Mouse (Mus musculus): ENCODE results near the gene Bves.
"Not testable (repeated sequence)": the region's sequence is repeated elsewhere in the genome, so short reads cannot be mapped to it uniquely, and the experiment has no call there.

The Bves gene

DNA sequence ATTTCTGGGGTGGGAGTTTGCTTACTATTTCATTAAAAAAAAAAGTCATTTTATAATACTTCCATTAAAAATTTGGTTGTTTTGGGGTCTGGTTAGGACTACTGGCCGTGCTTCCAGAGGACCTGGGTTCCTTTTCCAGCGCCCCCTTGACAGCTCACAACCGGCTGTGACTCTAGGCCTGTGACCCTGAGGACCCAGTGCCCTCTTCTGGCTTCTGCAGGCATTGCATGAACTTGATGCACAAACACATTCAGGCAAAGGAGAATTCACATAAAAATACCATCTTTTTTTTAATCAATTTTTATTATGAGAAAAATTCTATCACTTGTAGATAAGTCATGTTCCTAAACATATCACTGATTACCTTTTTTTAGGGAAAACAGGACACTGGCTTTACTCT, 12.6 kb downstream of the Bves start:
- DNase-seq (ENCODE audit: low spot score in 2 of 2): not testable (repeated sequence)

DNA sequence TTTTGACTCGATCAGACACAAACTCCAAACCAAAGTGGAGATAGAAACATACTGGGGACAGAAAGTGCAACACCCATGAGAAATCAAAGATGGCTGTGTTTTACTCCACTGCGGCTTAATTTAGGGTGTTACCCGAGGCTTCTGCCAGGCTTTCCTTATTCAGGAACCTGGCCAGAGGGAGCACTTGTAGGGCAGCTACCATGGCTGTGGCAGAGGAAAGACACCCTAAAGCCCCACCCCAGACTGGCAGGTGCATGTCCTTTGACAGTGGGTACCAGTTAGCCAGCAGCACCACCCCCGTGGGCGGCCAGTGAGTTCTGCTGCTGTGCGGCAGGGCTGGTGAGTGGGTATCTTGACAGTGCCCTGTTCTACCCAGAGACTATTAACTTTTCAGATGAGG, 20.5 kb downstream of the Bves start:
- DNase-seq (ENCODE audit: low spot score in 2 of 2): no peak

DNA sequence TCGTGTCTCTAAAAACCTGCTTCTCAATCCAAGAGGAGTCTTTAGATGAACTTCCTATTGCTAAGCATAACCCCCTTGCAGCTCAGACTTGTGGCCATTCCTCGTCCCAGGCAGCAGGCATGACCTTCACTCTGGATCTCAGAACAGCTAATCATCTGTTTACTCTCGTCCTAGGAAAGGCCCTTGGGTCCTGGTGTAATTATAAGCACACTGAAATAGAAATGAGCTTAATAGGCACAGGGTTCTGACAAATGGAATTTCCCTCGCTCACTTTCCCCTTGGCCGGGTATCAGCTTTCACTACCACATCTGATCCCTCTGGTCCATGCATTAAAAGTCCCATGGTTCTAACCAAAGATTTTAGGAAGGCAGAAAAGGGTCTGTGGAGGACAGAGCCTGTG, 27.8 kb downstream of the Bves start:
- DNase-seq (ENCODE audit: low spot score in 2 of 2): no peak

DNA sequence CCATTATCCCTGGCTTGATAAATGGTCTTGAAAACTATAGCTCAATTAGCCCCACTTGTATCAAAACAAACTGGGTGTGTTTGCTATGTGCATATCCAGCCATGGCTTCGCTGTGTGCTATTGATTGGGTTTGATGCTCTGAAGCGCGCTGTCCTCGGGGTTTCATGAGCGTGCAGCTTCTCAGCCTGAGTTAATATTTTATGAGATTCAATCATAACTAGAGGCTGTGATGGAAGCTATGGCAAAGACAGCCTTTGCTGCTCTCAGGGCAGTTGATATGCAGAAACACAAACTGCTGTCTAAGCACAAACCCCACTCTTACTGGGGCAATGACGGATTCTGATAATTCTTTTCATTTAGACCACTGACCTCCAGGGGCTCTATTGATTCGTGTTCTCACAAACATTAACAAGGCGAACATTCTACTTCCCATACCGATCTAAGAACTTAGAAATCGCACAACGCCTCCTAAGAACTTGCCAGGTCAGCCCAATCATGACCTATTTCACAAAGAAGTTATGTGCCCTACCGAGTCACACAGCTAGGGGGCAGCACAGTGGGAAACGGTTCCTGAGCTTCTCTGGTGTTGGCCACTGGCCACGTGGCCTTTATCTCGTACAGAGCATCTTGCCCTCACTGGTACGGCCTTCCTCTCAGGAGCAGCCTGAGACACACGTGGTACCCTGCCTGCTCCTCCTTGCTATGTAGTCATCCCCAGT, 31.6 kb downstream of the Bves start:
- no peak for DNase-seq (ENCODE audit: low spot score in 2 of 2)

DNA sequence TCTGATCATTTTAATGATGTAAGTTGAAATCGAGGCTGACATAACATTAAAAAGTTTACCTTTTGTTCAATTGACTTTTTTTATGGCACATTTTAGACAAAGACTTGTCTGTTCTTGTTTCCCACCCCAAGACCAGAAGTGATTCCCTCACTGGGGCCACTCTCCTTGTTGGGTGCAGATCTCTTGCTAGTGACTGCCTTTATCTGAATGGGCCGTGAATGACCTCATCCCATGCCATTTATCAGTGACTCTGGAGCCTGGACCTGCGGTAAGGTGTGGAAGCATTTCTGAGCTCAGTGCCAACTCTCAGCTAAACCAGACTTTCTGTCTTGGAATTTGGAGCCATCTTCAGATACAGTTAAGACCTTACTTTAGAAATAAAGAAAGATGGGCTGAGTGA, 34.1 kb downstream of the Bves start:
- DNase-seq (ENCODE audit: low spot score in 2 of 2): no peak

DNA sequence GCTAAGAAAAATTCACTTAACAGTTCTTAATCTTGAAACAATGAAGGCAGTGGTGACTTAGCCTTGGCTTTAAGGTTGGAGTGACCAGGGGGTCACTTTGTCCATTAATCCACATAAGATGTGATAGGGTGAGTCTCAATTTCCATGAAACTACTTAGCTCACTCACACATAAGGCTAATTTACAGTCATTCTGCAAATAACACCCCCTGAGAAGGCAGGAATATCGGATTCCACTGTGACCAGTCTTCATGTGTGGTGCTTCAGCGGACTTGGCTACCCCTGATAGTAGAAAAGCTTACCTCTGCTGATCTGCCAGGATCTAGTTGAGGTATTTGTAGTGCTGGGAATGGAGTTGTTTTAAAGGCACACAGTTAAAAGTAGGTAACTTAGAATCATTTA, 35.0 kb downstream of the Bves start:
- no peak for DNase-seq (ENCODE audit: low spot score in 2 of 2)

DNA sequence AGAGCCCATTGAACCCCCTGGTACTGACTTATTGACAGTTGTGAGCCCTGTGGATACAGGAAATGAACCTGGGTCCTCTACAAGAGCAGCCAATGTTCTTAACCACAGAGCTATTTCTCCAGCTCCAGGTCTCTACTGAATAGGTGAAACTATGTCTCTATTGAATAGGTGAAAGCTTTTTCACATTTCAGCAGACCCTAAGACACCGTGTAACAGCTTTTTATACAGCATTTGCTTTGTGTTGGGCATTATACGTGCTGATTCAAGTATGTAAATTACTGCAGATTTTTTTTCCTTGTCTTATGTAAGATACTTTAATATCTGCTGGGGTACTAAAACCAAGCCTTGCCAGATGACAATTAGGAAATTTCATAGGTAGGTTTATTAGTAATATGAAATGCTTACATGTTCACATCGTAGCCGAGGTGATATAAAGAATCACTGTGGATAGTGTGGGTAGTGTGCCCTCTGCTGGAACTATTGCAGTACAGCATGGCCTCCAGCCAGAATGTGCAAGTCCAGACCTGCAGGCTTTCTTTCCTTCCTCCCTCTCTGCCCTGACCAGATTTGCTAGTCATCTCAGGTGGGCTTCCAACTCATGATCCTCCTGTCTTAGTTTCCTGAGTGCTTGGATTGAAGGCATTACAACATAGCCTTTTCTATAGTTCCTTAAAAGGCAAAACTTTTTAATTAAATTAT, 37.6 kb downstream of the Bves start:
- DNase-seq (ENCODE audit: low spot score in 2 of 2): peak in 1 of 2 experiments; percentile 33

DNA sequence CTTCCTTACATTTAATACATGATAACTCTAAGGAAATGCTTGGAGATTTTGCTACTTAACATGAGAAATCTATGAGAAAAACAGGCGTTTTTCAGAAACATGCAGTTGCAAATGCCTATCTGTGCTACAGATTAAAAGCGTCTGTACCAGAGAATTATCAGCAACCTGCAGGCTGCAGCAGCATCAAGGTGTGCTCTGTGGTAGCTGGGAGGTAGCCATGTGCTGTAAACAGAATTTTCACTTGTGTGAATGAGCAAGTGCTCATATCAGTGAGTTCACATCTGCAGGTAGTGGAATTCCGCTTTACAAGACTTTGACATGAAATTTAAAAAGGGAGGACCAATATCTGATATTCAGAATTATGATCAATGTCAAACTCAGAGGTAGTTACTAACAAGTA, 42.7 kb downstream of the Bves start:
- no peak for DNase-seq (ENCODE audit: low spot score in 2 of 2)

DNA sequence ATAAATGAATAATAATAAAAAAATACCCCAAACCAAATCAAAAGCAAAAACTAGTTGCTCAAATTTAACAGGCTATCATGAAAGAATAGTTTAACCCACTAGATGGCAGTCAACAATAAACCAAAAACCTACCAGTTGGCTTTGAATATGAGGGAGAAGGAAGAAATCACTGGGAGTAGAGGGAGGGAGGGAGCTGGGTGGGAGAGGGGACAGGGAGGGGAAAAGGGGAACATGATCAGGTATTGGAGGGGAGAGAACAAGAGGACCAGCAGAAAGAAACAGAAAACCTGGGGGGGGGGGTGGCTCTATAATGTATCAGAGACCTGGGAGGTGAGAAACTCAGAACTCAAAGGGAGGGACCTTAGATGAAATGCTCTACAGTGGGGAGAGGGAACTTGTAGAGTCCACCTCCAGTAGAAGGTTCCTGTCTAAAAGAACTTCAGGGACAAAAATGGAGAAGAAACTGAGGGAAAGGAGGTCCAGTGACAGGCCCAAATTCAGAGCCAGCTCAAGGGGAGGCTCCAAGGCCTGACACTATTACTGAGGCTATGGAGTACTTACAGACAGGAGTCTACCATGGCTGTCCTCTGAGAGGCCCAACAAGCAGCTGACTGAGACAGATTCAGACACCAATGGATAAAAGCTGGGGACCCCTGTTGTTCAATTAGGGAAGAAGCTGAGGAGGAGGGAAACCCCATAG, 46.5 kb downstream of the Bves start:
- DNase-seq (ENCODE audit: low spot score in 2 of 2): no peak

DNA sequence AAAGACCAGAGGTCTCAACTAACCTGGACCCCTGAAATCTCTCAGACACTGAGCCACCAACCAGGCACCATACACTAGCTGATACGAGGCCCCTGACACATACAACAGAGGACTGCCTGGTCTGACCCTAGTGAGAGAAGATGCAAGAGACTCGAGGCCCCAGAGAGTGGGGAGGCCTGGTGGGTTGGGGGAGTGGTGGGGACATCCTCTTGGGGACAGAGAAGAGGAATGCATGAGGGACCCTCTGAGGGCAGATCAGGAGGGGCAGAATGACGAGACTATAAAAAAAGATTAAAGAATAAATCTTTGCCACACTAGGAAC, 47.0 kb downstream of the Bves start:
- DNase-seq (ENCODE audit: low spot score in 2 of 2): no peak

DNA sequence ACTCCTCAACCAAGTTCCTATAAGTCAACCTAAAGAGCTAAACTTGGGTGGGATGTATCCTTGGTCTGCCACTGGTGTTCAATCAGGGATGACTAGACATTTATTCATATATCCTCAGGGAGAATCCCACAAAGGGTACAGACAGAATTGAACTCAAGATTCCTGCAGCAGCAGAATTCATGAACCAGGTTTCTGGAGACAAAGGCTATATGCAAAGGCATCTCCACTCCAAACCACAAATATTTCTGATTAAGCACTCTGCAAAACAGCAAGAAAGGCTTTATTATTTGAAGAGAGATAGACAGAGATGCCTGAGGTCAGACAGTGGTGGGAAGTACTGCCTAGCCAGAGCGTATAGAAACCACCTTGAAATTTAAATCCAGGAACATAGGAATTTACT, 62.6 kb downstream of the Bves start:
- DNase-seq (ENCODE audit: low spot score in 2 of 2): no peak

DNA sequence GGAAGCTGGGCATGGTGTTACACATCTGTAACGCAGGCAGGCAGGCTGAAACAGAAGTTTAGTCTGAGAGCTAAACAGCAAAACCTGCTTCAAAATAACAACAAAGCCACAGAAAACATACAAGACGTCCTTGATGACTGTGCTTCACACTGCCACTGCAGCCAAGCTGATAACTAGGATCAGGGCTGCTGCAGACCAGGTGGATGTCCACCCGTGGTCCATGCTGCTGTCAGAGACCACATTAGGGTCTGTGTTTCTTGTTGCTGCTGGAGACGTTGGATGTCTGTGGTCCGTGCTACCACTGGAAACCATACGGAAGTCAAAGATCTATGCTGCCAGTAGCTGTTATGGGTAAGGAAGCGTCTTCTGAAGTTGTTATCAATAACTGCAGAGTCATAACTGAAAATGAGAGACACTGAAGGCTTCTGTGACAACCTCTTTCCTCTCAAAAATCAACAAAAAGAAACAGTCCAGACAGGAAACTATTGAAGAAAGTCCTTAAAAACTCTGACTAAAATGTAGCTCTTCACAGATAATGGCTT, 64.2 kb downstream of the Bves start:
- DNase-seq (ENCODE audit: low spot score in 2 of 2): no peak

DNA sequence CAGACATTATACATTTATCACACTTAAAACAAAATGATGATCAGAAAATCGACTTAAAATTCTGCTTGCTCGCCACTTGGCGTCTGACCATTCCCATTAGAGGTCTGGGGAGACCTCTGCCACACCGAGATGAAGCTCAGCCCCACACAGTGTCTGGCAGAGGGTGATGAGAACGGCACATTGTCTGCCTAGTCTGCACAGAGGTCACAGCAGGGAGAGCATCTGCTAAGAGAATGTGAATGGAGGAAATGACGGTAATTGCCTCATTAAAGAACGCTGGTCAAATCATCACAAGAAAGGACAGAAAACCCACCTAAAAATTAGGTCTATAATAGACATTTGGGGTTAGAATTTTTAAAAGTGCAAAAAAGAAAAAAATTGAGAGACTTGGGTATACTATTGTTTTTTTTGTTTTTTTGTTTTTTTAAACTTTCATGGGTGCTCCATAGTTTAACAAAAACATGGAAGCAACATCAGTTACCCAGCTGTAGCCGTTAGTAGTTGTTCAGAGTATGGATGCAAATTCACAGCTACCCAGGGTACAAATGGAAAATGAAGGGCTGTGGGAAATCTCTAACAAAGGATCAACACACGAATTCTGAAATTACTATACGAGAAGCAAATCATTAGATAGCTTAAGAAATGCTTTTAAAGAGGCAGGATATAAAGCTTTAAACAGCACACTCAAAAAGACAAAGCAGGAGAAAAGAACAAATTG, 75.2 kb downstream of the Bves start:
- no peak for DNase-seq (ENCODE audit: low spot score in 2 of 2)

DNA sequence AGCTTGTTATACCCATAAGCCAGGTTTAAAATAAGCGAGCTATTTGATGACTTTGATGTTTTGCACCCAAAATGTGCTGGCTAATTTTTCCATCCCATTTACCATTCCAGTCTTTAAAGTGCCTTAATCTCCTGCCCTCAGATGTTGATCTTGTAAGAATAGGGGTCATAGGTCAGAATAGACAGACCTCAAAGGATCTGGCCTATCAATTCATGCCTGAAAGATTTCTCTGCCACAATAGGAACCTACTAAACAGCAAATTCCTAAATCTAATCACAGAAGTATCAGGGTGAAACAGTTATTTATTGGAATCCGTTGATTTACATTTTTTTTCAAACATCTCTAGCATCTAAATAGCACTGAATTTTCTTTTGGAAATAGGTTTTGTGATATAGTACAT, 76.2 kb downstream of the Bves start:
- no peak for DNase-seq (ENCODE audit: low spot score in 2 of 2)

DNA sequence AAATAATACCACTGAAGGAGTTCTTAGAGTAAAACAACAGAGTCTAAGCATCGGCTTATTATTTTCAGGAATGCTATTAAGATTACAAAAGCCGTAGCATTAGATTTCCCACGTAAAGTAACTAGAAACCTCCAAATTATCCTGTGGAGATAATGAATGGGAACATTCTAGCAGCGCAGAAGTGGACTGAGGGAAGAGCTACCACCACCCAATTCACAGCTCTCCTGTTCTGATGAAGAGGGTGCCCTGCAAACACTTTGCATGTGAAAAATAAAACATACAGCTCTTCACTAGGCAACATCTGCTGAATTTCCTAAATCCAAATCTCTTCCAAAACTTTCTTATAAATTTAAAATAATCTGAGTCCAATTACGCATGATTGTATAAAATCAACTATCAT, 76.6 kb downstream of the Bves start:
- no peak for DNase-seq (ENCODE audit: low spot score in 2 of 2)
